Mouse (Mus musculus) heart, adult 8-10 months (tissue): ENCODE data around the gene Ccdc149. TPM values are rescaled to one million over a fixed set of nuclear protein-coding genes. Genes with fewer than 3 reads are reported as not detected.

Source experiments
- DNase-seq: peaks from one replicate; pipeline ENCODE4 v3.0.0; 2022; ENCODE audit warnings: low spot score
- total RNA-seq, 4 experiments: library from RNA; stranded (reverse); gene quantifications; 2 replicates each; pipeline ENCODE4 v1.2.4; 2022

Gene Ccdc149
- total RNA-seq, 4 experiments from 2014 or later, result 6.4 to 9.6 (median 8.7) TPM

GRCm38 (mm10) chr5:52449187-52449586 lies 22.1 kb downstream of the Ccdc149 start:
- no peak for DNase-seq

GRCm38 (mm10) chr5:52440278-52440677 lies 31.0 kb downstream of the Ccdc149 start:
- no peak for DNase-seq

GRCm38 (mm10) chr5:52438946-52439345 lies 32.4 kb downstream of the Ccdc149 start:
- no peak for DNase-seq

DNA sequence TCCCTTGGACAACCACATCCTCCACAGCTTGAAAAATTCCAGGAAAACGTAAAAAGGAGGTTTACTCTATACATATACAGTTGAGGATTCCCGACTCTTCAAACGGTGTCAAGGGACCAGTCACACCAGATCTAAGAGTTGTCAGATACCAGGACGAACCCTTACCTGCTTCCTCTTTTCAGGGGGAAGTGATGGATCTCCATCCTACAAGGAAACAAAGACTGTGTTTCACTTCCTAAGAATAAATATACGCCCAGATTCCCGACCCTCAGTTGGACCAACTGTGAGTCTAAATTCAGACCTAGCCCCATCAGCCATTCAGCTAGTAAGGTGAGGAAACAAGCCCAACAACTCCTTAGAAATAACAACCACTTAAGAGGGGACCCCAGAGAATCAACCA lies 35.8 kb downstream of the Ccdc149 start:
- no peak for DNase-seq

DNA sequence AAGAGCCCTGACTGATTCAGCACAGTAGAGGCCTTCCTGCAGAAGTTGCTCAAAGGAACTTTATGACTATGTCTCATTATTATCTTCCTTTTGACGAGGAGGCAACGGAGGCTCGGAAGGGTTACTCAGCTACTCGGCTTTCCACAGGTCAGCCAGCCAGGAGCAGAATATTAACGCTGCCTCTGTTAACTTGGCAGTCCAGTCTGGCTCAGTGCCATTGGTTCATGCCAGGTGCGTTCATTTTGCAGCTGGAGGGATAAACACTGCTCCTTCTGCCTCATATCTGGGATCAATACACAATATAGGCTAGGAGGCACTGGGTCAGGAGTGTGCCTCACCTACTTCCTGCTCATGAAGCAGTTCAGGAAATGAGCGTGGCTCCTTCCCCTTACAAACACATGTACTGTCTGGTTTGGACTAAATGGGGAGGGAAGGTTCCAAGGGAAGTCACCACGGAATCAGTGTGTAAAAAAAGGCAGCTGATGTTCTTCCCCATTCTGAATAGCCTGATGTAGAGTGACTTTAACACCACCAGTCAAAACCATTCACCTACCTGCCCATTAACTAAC lies 40.0 kb downstream of the Ccdc149 start:
- peak; percentile 4 for DNase-seq

DNA sequence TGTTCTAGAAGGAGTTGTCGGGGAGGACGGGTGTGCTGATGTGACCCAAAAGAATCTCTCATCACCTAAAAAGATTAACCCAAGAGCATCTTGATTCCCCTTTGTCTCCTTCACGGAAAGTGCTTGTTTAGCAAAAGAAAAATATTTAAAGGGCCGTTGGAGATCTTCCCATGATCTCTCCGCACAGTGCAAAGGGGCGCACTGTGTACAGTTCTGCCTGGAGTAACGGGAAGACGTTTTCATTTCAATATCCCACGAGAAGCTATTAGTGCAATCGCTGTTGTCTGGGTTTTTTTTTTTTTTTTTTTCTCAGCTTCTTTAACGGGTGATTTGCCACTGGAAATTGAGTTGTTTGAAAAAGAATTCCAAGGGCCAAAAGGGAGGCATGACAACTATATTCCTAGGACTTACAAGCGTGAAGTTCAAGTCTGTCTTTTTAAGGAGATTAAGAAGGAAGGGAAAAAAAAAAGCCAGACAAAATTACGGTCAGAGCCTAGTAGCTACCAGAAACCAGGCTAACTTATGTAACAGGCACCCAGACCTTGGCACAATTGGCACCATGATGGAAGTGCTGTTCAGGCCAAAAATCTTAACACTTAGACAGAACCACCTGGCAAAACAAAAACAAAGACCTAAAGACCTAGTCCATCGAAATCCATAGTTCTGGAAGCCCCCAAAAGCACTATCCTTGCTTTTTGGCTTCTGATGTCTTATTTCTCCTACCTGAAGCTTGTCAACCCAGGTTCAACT lies 41.4 kb downstream of the Ccdc149 start:
- no peak for DNase-seq

GRCm38 (mm10) chr5:52428613-52429012 lies 42.7 kb downstream of the Ccdc149 start:
- no peak for DNase-seq

GRCm38 (mm10) chr5:52425819-52426218 lies 45.5 kb downstream of the Ccdc149 start:
- DNase-seq, result no peak

GRCm38 (mm10) chr5:52423893-52424292 lies 47.4 kb downstream of the Ccdc149 start:
- no peak for DNase-seq

GRCm38 (mm10) chr5:52416485-52416884 lies 54.8 kb downstream of the Ccdc149 start:
- DNase-seq, result no peak

DNA sequence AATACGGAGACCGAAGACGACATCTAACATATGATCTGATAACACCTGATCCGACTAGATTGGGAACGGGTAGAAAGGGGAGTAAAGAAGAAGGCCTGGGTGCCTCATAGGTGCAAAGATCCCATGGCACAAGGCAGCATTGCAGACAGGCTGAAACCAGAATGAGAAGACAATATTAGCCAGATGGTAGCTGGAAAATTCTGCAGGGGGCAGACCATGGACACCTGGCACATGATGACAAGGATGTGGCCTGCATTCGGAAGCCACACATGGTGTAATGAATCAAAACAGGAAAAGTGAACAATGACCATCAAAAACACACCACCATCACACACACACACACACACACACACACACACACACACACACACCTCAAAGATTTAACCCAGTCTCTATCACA lies 55.4 kb downstream of the Ccdc149 start:
- DNase-seq, result no peak

GRCm38 (mm10) chr5:52415193-52415592 lies 56.1 kb downstream of the Ccdc149 start:
- DNase-seq, result no peak

DNA sequence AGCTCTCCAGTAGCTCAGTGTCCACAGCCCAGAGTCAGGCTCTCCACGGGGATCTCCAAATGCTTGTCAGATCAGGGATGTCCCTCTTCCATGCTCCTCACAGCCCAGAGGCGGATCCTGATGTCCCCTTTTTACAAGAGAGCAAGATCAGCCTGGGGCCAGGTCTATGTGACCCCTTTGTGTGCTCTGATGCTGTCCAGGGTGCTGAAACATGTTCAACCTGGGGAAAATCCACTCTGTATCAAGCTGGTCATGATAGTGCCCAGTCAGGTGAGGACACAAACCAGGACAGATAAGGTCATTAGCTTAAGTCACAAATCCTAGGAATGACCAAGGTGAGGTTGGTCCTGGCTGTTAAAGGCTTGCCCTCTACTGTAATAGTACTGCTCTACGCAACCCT lies 59.8 kb downstream of the Ccdc149 start:
- DNase-seq, result no peak

DNA sequence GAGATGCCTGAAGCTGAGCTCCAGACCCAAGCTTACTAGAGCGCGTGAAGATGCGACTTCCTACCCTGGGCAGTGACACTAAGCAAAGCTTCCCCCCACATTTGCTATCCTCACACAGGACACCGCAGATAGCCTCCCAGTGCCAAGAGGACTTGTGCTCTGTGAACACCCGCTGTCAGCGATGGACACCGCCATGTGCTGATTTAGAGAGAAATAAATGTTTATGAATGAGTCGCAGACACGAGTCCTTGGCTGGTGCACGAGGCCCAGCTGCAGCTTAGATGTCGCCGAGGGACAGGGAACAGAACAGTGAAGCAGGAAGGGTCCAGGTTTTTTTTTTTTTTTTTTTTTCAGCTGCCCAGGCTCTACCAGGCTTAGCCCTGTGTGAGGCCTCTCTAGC lies 61.1 kb downstream of the Ccdc149 start:
- no peak for DNase-seq

- no peak for DNase-seq
These were observed 62.5 kb downstream of the Ccdc149 start for GRCm38 (mm10) chr5:52408668-52409315.

DNA sequence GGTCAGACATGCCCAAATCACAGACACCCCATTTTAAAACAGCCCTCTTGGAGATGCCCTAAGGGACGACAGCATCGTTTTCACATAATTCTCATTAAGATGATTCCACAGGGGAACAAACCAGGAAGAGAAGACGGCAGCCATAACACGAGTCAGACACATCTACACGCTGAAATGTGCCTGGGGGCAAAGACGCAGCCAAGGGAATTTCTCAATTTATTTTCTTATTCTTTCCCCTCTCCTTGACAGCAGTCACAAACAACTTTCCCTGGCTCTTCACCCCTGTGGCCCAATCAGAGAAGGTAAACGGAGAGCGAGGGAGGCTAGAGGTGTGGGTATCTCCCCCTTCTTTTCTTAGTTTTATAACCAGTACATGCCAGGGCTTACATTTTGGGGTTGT lies 66.9 kb downstream of the Ccdc149 start:
- DNase-seq, result no peak

DNA sequence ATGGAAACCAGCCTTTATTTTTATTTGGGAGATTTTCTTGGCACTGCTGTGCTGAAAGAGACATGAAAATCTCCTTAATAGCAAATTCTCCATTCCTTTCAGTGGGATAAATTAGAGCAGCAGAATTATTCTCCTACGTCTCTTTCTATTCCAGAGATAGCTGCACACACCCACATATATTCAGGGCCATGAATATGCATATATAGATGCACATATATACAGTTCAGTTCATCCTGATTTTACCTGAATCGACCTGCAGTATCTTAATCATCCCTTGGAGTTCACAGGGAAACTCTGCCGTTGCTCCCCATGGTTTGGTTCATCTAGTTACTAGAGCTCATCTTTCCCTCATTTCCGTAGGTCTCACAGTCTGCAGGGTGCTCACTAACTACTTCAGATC lies 77.6 kb downstream of the Ccdc149 start:
- no peak for DNase-seq

- DNase-seq, result no peak
These were observed 79.8 kb downstream of the Ccdc149 start for GRCm38 (mm10) chr5:52391471-52391870.

GRCm38 (mm10) chr5:52390381-52390780 lies 80.9 kb downstream of the Ccdc149 start:
- no peak for DNase-seq

GRCm38 (mm10) chr5:52388092-52388749 lies 83.1 kb downstream of the Ccdc149 start:
- DNase-seq, result no peak

DNA sequence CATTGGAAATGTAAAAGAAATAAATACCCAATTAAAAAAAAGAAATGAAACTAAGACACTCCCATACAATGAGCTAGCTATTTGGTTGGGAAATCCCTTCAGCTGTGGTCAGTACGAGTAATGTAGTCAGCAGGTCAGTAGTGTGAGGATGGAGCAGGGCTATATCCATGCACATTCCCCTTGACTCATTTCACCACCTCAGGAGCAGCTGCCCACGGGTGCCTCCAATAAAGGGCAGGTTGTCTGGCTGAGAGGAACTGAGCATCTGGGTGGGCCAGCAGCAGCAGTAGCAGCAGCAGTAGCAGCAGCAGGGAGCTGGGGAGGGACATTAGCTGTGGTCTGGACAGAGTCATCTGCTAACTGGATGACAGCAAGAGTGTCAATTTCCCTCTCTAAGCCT lies 85.3 kb downstream of the Ccdc149 start:
- DNase-seq, result no peak

- no peak for DNase-seq
These were observed 87.6 kb downstream of the Ccdc149 start for GRCm38 (mm10) chr5:52383748-52384147.

- no peak for DNase-seq
These were observed 88.5 kb downstream of the Ccdc149 start for GRCm38 (mm10) chr5:52382837-52383236.
